Mouse (Mus musculus) limb, embryonic 12.5 days (tissue): ENCODE data around the gene Il19. TPM values are rescaled to one million over a fixed set of nuclear protein-coding genes. Genes with fewer than 3 reads are reported as not detected.

Experiments used
- ATAC-seq: fragments of 200-750 bp; cut with Nextera tagmentation; 2 replicates; pipeline ENCODE4 v1.8.0; 2017; ENCODE audit warnings: low read depth, moderate TSS enrichment; ENCODE audit not compliant: insufficient number of reproducible peaks, insufficient read depth, low FRiP score, low TSS enrichment
- H3K27ac ChIP-seq: fragments of 300-500 bp; sonication (generic); 2 replicates; pipeline ENCODE4 v1.5.1; 2016; ENCODE audit warnings: mild to moderate bottlenecking, moderate library complexity
- H3K27me3 ChIP-seq: fragments of 300-500 bp; sonication (generic); 2 replicates; pipeline ENCODE4 v1.6.1; 2016; ENCODE audit warnings: mild to moderate bottlenecking, moderate library complexity
- H3K36me3 ChIP-seq: fragments of 300-500 bp; sonication (generic); 2 replicates; pipeline ENCODE4 v1.6.1; 2016; ENCODE audit warnings: mild to moderate bottlenecking, moderate library complexity
- H3K4me1 ChIP-seq: fragments of 300-500 bp; sonication (generic); replicated peaks from 2 replicates; pipeline ENCODE4 v1.6.1; 2016
- H3K4me2 ChIP-seq: fragments of 300-500 bp; sonication (generic); 2 replicates; pipeline ENCODE4 v1.6.1; 2016; ENCODE audit warnings: mild to moderate bottlenecking, moderate library complexity
- H3K4me3 ChIP-seq: fragments of 300-500 bp; sonication (generic); replicated peaks from 2 replicates; pipeline ENCODE4 v1.5.1; 2016; ENCODE audit warnings: mild to moderate bottlenecking
- H3K9ac ChIP-seq: fragments of 300-500 bp; sonication (generic); replicated peaks from 2 replicates; pipeline ENCODE4 v1.6.1; 2016; ENCODE audit warnings: mild to moderate bottlenecking, moderate library complexity
- H3K9me3 ChIP-seq: fragments of 300-500 bp; sonication (generic); 2 replicates; pipeline ENCODE4 v1.6.1; 2016; ENCODE audit warnings: mild to moderate bottlenecking, moderate library complexity
- WGBS: fragments of 180-500 bp; shearing (Covaris S2); methylation state at CpG from one replicate; pipeline ENCODE4 v1.1.7; 2016; 5-methylcytosine and 5-hydroxymethylcytosine counted together
- polyA plus RNA-seq: library from polyadenylated mRNA; unstranded; fragments of >200 nt; fragmentation: Nextera tagmentation; extraction: Ambion mirVana; gene quantifications from 2 replicates; pipeline ENCODE4 v1.2.1, GENCODE M21; 2016

The Il19 gene
- polyA plus RNA-seq, 1 experiment from 2014 or later, result not detected

GRCm38 (mm10) chr1:130926484-130926883, 13.4 kb downstream of the Il19 start:
- H3K9ac ChIP-seq, result no peak overlapping the region
- H3K27ac ChIP-seq, result no peak overlapping the region
- H3K9me3 ChIP-seq, result no peaks in the 10 kb centered on the region
- H3K27me3 ChIP-seq, result no peaks in the 10 kb centered on the region
- H3K36me3 ChIP-seq, result no peaks in the 10 kb centered on the region
- ATAC-seq, result no peak
- no peak overlapping the region for H3K4me3 ChIP-seq
- no peak overlapping the region for H3K4me2 ChIP-seq
- no peaks in the 10 kb centered on the region for H3K4me1 ChIP-seq

- H3K9ac ChIP-seq, result no peak overlapping the region
- no peaks in the 10 kb centered on the region for H3K27me3 ChIP-seq
- no peak overlapping the region for H3K4me3 ChIP-seq
- no peak for ATAC-seq
- 27% methylated on average over 1 of the region's 1 CpGs for WGBS
- no peak overlapping the region for H3K27ac ChIP-seq
- H3K4me1 ChIP-seq, result no peaks in the 10 kb centered on the region
- H3K9me3 ChIP-seq, result no peaks in the 10 kb centered on the region
- no peak overlapping the region for H3K4me2 ChIP-seq
- no peaks in the 10 kb centered on the region for H3K36me3 ChIP-seq
These were observed 21.5 kb downstream of the Il19 start for GRCm38 (mm10) chr1:130918323-130918980.

- Histone ChIP-seq H3K4me2 (no peak within 1 kb of the TSS), H3K9ac (no peak within 1 kb of the TSS), H3K4me1 (no peaks in the 10 kb centered on the region), H3K27ac (no peak within 1 kb of the TSS), H3K4me3 (no peak within 1 kb of the TSS), H3K9me3 (no peaks in the 10 kb centered on the region), H3K36me3 (no peaks in the 10 kb centered on the region), H3K27me3 (no peaks in the 10 kb centered on the region)
- WGBS, result 88% methylated on average over 12 of the region's 12 CpGs
- no peak for ATAC-seq
These were observed 28.4 kb downstream of the Il19 start, which contains the start of gene Il20 for GRCm38 (mm10) chr1:130911401-130912010. TSS of gene Il20 (minus strand) at chr1:130911451.

GRCm38 (mm10) chr1:130902505-130902904, 37.4 kb downstream of the Il19 start:
- Histone ChIP-seq H3K9me3 (no peaks in the 10 kb centered on the region), H3K4me3 (no peak overlapping the region), H3K9ac (no peak overlapping the region), H3K27ac (no peak overlapping the region), H3K36me3 (no peaks in the 10 kb centered on the region), H3K4me2 (no peak overlapping the region), H3K4me1 (no peaks in the 10 kb centered on the region), H3K27me3 (no peaks in the 10 kb centered on the region)
- no peak for ATAC-seq
- 84% methylated on average over 7 of the region's 7 CpGs for WGBS

- H3K4me2 ChIP-seq, result no peak overlapping the region
- WGBS, result 64% methylated on average over 6 of the region's 6 CpGs
- H3K27me3 ChIP-seq, result no peaks in the 10 kb centered on the region
- no peaks in the 10 kb centered on the region for H3K9me3 ChIP-seq
- H3K27ac ChIP-seq, result no peak overlapping the region
- ATAC-seq, result no peak
- H3K4me3 ChIP-seq, result no peak overlapping the region
- no peak overlapping the region for H3K9ac ChIP-seq
- no peaks in the 10 kb centered on the region for H3K4me1 ChIP-seq
- no peaks in the 10 kb centered on the region for H3K36me3 ChIP-seq
These were observed 45.4 kb downstream of the Il19 start for GRCm38 (mm10) chr1:130894468-130894867.

GRCm38 (mm10) chr1:130893329-130894040, 46.4 kb downstream of the Il19 start:
- Histone ChIP-seq H3K27me3 (no peaks in the 10 kb centered on the region), H3K4me2 (no peak overlapping the region), H3K4me3 (no peak overlapping the region), H3K4me1 (no peaks in the 10 kb centered on the region), H3K36me3 (no peaks in the 10 kb centered on the region), H3K27ac (no peak overlapping the region), H3K9ac (no peak overlapping the region), H3K9me3 (no peaks in the 10 kb centered on the region)
- ATAC-seq, result no peak
- 71% methylated on average over 9 of the region's 9 CpGs for WGBS

- H3K4me3 ChIP-seq, result no peak overlapping the region
- no peak overlapping the region for H3K4me2 ChIP-seq
- no peak overlapping the region for H3K27ac ChIP-seq
- H3K36me3 ChIP-seq, result no peaks in the 10 kb centered on the region
- 85% methylated on average over 1 of the region's 1 CpGs for WGBS
- no peak for ATAC-seq
- no peaks in the 10 kb centered on the region for H3K27me3 ChIP-seq
- H3K9me3 ChIP-seq, result no peaks in the 10 kb centered on the region
- H3K9ac ChIP-seq, result no peak overlapping the region
- no peaks in the 10 kb centered on the region for H3K4me1 ChIP-seq
These were observed 47.5 kb downstream of the Il19 start for GRCm38 (mm10) chr1:130892446-130892845.

GRCm38 (mm10) chr1:130887354-130887753, 52.6 kb downstream of the Il19 start, which contains the start of gene Il24:
TSS of gene Il24 (minus strand) at chr1:130887454.
- no peaks in the 10 kb centered on the region for H3K36me3 ChIP-seq
- no peak within 1 kb of the TSS for H3K27ac ChIP-seq
- no peaks in the 10 kb centered on the region for H3K27me3 ChIP-seq
- no peak within 1 kb of the TSS for H3K4me3 ChIP-seq
- H3K4me1 ChIP-seq, result no peaks in the 10 kb centered on the region
- no peak for ATAC-seq
- H3K9ac ChIP-seq, result no peak within 1 kb of the TSS
- no peak within 1 kb of the TSS for H3K4me2 ChIP-seq
- H3K9me3 ChIP-seq, result no peaks in the 10 kb centered on the region

- Histone ChIP-seq H3K9me3 (no peaks in the 10 kb centered on the region), H3K9ac (no peak overlapping the region), H3K4me2 (no peak overlapping the region), H3K4me1 (peaks cover 1% of the 10 kb centered on the region; the same call in 1 of the 2 replicates), H3K36me3 (no peaks in the 10 kb centered on the region), H3K4me3 (no peak overlapping the region), H3K27me3 (peaks cover 22% of the 10 kb centered on the region), H3K27ac (no peak overlapping the region)
- ATAC-seq, result no peak
- WGBS, result 81% methylated on average over 4 of the region's 4 CpGs
These were observed 56.8 kb downstream of the Il19 start for GRCm38 (mm10) chr1:130883146-130883545.
